ENCODE assay signal across 8 mouse cellular contexts in genomic region chr8:56293480-56293879, GRCm38 (mm10). TPM values are rescaled to one million over a fixed set of nuclear protein-coding genes. Genes with fewer than 3 reads are reported as not detected.
A peak's percentile ranks its signal among the peaks of the same experiment; 100 is the strongest.
DNase-seq lines count a peak whose midpoint lies in the region; ATAC-seq lines count a peak whose summit lies in the region.

No protein-coding gene starts in this region.

- H3K9ac ChIP-seq in kidney, embryonic 16.5 days (replicated peaks; ENCODE audit: low read length), result no peak overlapping the region
- no peak overlapping the region for H3K9ac ChIP-seq in midbrain, embryonic 13.5 days (replicated peaks)

- peak overlapping the region; percentile 78; the same call in 1 of the 2 replicates for H3K4me2 ChIP-seq in kidney, embryonic 16.5 days (replicated peaks; ENCODE audit: low read depth, low read length)
- H3K4me2 ChIP-seq in midbrain, embryonic 13.5 days (replicated peaks), result peak overlapping the region; percentile 87; the same call in 1 of the 2 replicates

- ATAC-seq in kidney, embryonic 16.5 days (ENCODE audit: low FRiP score, low TSS enrichment), result no peak
- ATAC-seq in midbrain, embryonic 13.5 days, result peak; percentile 58

- DNase-seq in cerebellum, postnatal 14 days, result peak; percentile 40 to 49
- no peak for DNase-seq in cerebellum, postnatal 36 days
- peak; percentile 42 to 49 for DNase-seq in urinary bladder, postnatal 36 days (ENCODE audit: low spot score in 2 of 2)
- no peak for DNase-seq in urinary bladder, postnatal 25 days (ENCODE audit: low spot score)
- no peak for DNase-seq in thymus, postnatal 14 days
- no peak for DNase-seq in ovary, postnatal 10 days (ENCODE audit: low spot score)

- H3K27me3 ChIP-seq in kidney, embryonic 16.5 days (ENCODE audit: insufficient read depth, low read length), result no peaks in the 10 kb centered on the region; the same call in none of the 2 replicates
- H3K27me3 ChIP-seq in midbrain, embryonic 13.5 days, result peaks cover 27% of the 10 kb centered on the region

- no peak overlapping the region for H3K4me3 ChIP-seq in kidney, embryonic 16.5 days (ENCODE audit: low read length)
- H3K4me3 ChIP-seq in midbrain, embryonic 13.5 days (replicated peaks), result no peak overlapping the region

- no peak overlapping the region for H3K27ac ChIP-seq in kidney, embryonic 16.5 days (ENCODE audit: low read length)
- H3K27ac ChIP-seq in midbrain, embryonic 13.5 days, result no peak overlapping the region

- 8% methylated on average over 8 of the region's 8 CpGs for WGBS in kidney, embryonic 16.5 days
- WGBS in midbrain, embryonic 13.5 days, result 2% methylated on average over 8 of the region's 8 CpGs

- no peaks in the 10 kb centered on the region for H3K9me3 ChIP-seq in kidney, embryonic 16.5 days (ENCODE audit: low read length)
- no peaks in the 10 kb centered on the region for H3K9me3 ChIP-seq in midbrain, embryonic 13.5 days

- H3K4me1 ChIP-seq in kidney, embryonic 16.5 days (ENCODE audit: insufficient read depth, low read length), result peaks cover 15% of the 10 kb centered on the region; the same call in 1 of the 2 replicates
- H3K4me1 ChIP-seq in midbrain, embryonic 13.5 days (replicated peaks), result peaks cover 24% of the 10 kb centered on the region

- no peaks in the 10 kb centered on the region for H3K36me3 ChIP-seq in kidney, embryonic 16.5 days (ENCODE audit: insufficient read depth, low read length)
- H3K36me3 ChIP-seq in midbrain, embryonic 13.5 days, result no peaks in the 10 kb centered on the region

RNA-seq across cellular contexts. Expression of gene Hpgd, which starts 0.9 kb away (rescaled TPM):
- polyA plus RNA-seq in kidney, embryonic 16.5 days (2015; fragmentation: Nextera tagmentation; extraction: Ambion mirVana), result 22.5 and 26.2 TPM in 2 replicates
- polyA plus RNA-seq in midbrain, embryonic 13.5 days (2015; fragmentation: Nextera tagmentation; extraction: Ambion mirVana), result 5.2 and 6.6 TPM in 2 replicates

Comparison
In these comparisons a context has a peak if more than half of its experiments do, and no peak if none do; other contexts are left out.
1. DNase-seq: peak in cerebellum, postnatal 14 days (2 of 2) and urinary bladder, postnatal 36 days (2 of 2); none in cerebellum, postnatal 36 days (0 of 2), urinary bladder, postnatal 25 days (single experiment), thymus, postnatal 14 days (single experiment) and ovary, postnatal 10 days (single experiment).